Comparison of ENCODE assay signal across 24 mouse cellular contexts in the genomic region with DNA sequence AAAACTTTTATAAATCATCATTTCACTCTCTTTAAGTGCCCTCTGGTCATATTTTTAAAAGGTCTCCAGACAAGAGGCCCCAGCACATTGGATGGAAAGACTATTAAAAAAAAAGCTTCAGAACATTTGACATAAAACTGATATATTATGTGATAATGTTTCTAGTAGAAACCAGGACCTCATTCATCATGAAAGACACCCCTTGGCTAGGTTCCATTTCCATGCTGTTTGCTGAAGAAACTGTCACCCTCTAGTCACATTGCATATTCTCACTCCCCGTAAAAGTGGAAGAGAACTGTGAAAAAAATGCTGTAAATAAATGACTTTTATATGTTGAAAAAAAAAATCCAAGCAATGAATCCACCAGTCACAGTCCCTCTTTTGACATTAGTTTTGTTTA.
"Had no signal": no experiment of that assay in that cellular context is flagged by ENCODE, and none has a peak within 500 bp of the region (broad histone marks: within the 10 kb centered on the region; RNA-seq: fewer than 3 reads in every experiment).

No protein-coding gene starts in this region.

- H3K27me3 ChIP-seq: heart, embryonic 13.5 days; heart, embryonic 15.5 days; hindbrain, embryonic 15.5 days; limb, embryonic 12.5 days had no signal

- H3K4me1 ChIP-seq: heart, embryonic 13.5 days; heart, embryonic 15.5 days; hindbrain, embryonic 13.5 days; hindbrain, embryonic 15.5 days; limb, embryonic 10.5 days; limb, embryonic 12.5 days had no signal

- H3K36me3 ChIP-seq: heart, embryonic 13.5 days; heart, embryonic 15.5 days; hindbrain, embryonic 13.5 days; hindbrain, embryonic 15.5 days; limb, embryonic 10.5 days; limb, embryonic 12.5 days had no signal

- ATAC-seq: forebrain, embryonic 16.5 days; hindbrain, postnatal 0 days; intestine, embryonic 16.5 days had no signal

- H3K4me3 ChIP-seq: heart, adult 2 months; heart, embryonic 13.5 days; heart, embryonic 15.5 days; hindbrain, embryonic 13.5 days; hindbrain, embryonic 15.5 days; left cerebral cortex, adult 2 months; limb, embryonic 10.5 days; limb, embryonic 12.5 days had no signal

- H3K4me2 ChIP-seq: heart, embryonic 11.5 days; heart, embryonic 13.5 days; heart, embryonic 15.5 days; hindbrain, embryonic 13.5 days; hindbrain, embryonic 15.5 days; limb, embryonic 12.5 days had no signal

- H3K27ac ChIP-seq: heart, adult 2 months; heart, embryonic 13.5 days; heart, embryonic 15.5 days; hindbrain, embryonic 13.5 days; hindbrain, embryonic 15.5 days; hindbrain, postnatal 0 days; left cerebral cortex, adult 2 months; limb, embryonic 10.5 days; limb, embryonic 12.5 days had no signal

- DNase-seq: gastrocnemius, postnatal 14 days; gastrocnemius, postnatal 36 days; heart, adult 11 months; heart, adult 2 months; heart, postnatal 14 days; heart, postnatal 36 days; kidney, adult 11 months; kidney, adult 2 months; kidney, adult 9 months; kidney, postnatal 14 days; kidney, postnatal 36 days; layer of hippocampus, adult 9-11 months; liver had no signal

- H3K9me3 ChIP-seq: heart, embryonic 13.5 days; heart, embryonic 15.5 days; hindbrain, embryonic 13.5 days; hindbrain, embryonic 15.5 days; limb, embryonic 10.5 days; limb, embryonic 12.5 days had no signal

- H3K9ac ChIP-seq: heart, embryonic 13.5 days; heart, embryonic 15.5 days; hindbrain, embryonic 13.5 days; hindbrain, embryonic 15.5 days; limb, embryonic 12.5 days had no signal
